Mouse (Mus musculus) heart, postnatal 14 days (tissue): ENCODE data around the gene Mb. TPM values are rescaled to one million over a fixed set of nuclear protein-coding genes. Genes with fewer than 3 reads are reported as not detected.
A peak's percentile ranks its signal among the peaks of the same experiment; 100 is the strongest.

Source experiments
- DNase-seq, 2 experiments: peaks; one replicate each; pipeline ENCODE4 v3.0.0; 2021 to 2022
- intact Hi-C: fragments of 180-260 bp; cut with DNase I; formaldehyde crosslinking; loops from one replicate; pipeline ENCODE4 v1.15.1; 2025
- long read RNA-seq, 2 experiments: library from polyadenylated mRNA; stranded (forward); transcript quantifications; one replicate each; pipeline ENCODE4 v2.0.0; 2021
- total RNA-seq, 2 experiments: library from RNA; stranded (reverse); gene quantifications; 2 replicates each; pipeline ENCODE4 v1.2.3; 2021

Mb gene
- total RNA-seq = over 10,000 TPM; 12,884 to 13,789 TPM
- long read RNA-seq, experiment 1, transcript Mb-201 (4 exons, 550 nt) = minor isoform, 16 of 2,732 reads
- long read RNA-seq, experiment 1, transcript Mb-206 (3 exons, 765 nt) = minor isoform, 10 of 2,732 reads
- long read RNA-seq, experiment 1, transcript Mb-203 (3 exons, 1,104 nt) = major isoform, 1,980 of 2,732 reads
- long read RNA-seq, experiment 1, partial matches to known transcripts = 722 of 2,732 reads
- long read RNA-seq, experiment 1, other reads (novel, unspliced or antisense) = 4 of 2,732 reads
- long read RNA-seq, experiment 2, transcript Mb-203 (3 exons, 1,104 nt) = major isoform, 1,290 of 2,073 reads
- long read RNA-seq, experiment 2, transcript Mb-201 (4 exons, 550 nt) = minor isoform, 23 of 2,073 reads
- long read RNA-seq, experiment 2, partial matches to known transcripts = 45 of 2,073 reads
- long read RNA-seq, experiment 2, other reads (novel, unspliced or antisense) = 711 of 2,073 reads

DNA sequence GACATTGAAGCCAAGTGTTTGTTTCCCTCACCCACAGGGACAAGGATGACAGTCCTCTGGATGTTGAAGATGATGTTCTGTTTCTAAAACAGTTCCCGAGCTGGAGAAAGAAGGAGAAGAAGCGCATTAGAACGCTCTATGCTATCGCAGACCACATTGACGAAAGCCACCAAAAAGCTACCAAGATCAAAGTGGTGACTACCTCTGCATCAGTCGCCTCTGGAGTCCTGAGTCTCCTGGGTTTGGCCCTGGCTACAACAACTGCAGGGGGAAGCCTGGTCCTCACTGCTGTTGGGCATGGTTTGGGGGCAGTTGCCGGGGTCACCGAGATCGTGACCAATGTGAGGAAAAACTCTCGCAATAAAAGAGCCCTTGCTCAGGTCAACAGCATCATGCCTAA is at the start of gene Mb:
TSS of gene Mb (minus strand) at position 101 of the 400 bp plus-strand sequence.
- intact Hi-C loops = no loop called here
- no peak for DNase-seq

DNA sequence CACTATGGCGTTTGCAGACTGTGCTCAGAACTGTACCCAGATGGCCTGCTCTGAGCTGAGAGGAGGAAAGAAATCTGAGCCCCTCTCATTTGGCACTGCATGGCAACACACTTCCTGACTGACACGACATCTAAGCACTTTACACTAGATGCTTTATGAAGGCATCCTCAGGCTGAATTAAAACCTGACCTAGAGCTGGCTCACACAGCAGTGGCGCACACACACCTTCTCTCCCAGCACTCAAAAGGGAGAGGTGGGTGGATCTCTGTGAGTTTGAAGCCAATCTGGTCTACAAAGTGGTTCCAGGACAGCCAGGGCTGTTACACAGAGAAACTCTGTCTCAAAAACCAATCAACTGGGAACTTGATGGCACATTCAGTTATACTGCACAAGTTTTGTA is 49.3 kb upstream of the Mb start:
- DNase-seq = no peak
- intact Hi-C loops = no loop called here

DNA sequence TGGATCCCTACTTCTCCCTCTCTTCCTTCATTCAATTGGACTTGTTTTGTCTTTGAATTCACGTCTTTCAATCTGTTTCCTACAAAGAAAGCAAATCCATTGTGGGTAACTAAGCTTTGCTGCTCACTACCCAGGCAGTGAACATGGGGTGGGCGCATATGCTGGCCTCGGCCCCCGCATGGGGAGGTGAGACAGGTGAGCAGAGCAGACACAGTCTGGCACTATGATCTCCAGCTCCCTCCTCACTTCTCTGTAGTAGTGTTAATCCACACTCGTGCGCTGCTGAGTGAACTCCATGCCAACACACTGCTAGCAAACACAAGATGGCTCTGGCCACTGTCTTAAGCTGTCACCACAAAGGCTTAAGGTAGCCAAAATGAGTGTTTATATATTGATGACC is 46.9 kb upstream of the Mb start:
- intact Hi-C loops = no loop called here
- no peak for DNase-seq

DNA sequence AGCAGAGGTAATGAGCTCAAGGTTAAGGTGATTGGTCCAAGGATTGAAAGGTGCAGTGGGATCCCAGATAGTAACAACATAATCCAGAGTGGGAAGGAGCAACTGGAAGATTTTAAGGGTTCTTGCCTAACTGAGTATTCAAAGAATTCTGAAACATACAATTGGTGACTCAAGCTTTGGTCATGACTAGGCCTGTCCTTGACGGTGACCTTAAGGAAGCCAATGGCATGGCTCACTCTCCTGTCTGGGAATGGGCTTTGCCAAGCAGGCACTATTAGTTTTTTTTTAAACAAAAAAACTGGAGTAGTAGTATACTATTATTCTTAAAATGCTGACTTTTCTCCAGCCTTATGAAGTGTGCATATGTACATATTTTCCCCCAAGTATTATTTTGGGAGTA is 44.7 kb upstream of the Mb start:
- no peak for DNase-seq
- intact Hi-C loops = no loop called here

DNA sequence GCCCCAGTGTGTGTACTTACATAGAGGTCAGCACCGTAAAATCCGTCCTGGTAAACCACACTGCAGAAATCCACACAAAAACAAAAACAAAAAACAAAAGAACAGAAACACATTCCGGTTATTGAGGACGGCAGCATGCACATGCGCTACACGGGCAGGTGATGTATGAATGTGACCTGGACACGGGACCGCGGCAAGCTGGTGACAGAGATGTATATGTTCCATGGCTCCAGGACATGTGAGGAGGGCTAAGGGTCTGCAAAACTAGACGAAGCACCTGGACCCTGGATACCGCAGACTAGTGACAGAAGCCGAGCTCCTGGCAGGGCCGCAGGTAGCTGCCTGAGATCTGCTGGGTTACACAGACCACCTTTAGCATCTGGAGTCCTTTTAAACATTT is 44.0 kb upstream of the Mb start:
- intact Hi-C loops = no loop called here
- DNase-seq = no peak

DNA sequence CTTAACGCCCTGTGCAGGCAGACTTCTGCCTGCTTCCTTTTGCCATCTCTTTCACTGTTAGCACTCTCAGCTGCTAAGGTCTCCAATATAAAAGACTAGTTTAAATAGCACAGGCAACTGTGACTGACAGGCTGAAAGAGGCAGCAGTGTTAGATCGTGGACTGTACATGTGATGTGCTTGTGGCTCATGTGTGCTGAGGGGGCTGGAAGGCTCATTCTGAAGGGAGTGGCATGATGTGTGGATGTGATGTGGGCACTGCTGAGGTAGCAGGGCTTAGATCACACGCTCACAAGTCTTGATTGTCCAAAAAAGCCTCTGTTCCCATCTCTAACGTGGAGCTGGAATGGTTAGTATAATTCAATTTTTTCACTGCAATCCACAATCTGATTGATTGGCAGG is 40.9 kb upstream of the Mb start:
- no peak for DNase-seq

DNA sequence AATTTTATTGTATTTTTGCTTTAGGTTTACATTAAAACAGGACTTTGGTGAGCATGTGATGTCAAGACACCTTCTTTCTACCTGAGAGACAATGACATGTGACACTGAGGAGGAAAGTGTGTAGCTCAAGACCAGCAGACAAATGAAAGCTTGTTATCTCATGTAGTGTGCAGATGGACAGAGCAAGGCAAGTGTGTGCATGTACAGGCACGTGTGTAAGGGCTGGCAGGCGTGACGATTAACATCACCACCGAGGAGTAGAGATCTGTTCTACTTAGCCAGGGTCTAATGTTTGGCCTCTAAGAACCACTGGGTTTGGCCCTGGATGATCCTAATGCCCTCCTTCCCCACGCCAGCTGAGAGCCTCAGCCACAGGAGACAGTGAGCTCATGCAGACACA is 40.1 kb upstream of the Mb start:
- intact Hi-C loops = no loop called here
- no peak for DNase-seq

More for the DNA sequence above, 40.9 kb upstream of the Mb start:
- intact Hi-C loops = no loop called here

DNA sequence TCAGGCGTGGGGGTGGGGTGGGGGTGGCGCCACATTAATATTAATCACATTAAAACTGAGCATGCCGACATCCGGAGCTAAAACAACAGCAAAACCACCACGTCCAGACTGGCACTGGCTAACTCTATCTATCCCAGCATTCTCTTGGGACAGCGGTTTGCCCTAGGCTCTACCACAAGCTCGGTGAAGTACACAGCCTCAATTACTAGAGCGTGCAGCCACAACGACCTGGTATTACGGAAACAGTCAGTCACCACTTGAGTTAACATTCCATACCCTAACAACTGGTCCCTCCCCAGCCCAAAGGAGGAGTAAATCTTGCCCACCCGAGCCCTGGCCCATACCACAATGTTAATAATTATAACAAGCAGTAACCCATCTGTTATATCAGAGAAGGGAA is 38.8 kb upstream of the Mb start:
- intact Hi-C loops = no loop called here
- no peak for DNase-seq

DNA sequence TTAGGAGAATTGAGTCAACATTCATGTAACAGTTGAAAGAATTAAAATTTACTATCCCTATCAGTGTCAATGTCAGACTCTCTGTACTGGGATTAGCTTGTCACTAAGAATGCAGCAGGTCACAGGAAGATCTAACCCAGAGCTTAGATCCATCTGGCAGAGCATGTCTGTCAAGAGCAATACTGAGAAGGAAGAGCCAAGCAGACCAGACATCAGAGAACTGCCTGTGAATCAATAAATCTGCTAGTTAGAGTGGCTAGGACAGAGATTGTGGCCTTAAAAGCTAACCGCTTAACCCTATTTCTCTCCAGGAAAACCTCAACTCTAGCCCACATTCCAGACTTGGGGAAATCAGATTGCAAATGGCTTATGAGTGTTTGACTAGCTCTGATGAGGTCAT is 36.0 kb upstream of the Mb start:
- intact Hi-C loops = no loop called here
- DNase-seq = no peak

DNA sequence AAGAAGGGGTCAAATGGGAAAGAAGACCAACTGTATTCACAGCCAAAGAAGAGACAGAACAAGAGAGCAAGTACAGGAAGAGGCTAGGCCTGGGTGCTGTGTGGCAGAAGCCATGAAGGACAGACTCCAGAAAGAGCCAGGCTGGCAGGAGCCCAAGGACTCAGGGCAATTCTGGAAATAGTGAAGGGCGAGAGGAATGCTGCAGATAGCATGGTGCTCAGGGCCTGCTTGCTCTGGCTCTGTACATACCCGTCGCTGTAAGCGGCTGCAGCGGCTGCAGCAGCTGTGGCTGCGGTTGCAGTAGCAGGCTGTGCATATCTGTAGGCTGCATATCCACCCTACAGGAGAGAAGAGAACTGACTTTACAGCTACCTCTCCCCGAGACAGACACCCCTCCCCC is 35.3 kb upstream of the Mb start:
- DNase-seq = peak; percentile 62 to 77
- intact Hi-C loops = no loop called here

DNA sequence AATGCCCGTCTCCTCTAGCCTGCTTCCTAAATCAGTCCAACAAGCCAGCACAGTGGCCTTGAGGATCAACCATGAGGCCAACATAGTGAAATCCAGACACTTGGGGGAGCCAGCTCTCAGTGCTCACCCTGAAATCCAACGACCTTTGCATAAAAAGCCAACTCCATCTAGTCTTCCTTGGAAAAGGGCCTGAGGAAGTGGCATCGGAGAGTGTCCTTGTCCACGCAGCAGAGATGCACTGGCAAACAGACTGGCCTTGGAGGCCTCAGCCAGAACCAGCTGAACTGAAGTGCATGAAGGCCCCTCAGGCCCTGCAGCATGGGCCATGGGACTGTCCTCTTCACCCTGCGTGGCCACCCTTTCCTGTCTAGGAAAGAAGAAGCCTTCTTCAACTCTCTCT is 31.0 kb upstream of the Mb start:
- intact Hi-C loops = no loop called here

DNA sequence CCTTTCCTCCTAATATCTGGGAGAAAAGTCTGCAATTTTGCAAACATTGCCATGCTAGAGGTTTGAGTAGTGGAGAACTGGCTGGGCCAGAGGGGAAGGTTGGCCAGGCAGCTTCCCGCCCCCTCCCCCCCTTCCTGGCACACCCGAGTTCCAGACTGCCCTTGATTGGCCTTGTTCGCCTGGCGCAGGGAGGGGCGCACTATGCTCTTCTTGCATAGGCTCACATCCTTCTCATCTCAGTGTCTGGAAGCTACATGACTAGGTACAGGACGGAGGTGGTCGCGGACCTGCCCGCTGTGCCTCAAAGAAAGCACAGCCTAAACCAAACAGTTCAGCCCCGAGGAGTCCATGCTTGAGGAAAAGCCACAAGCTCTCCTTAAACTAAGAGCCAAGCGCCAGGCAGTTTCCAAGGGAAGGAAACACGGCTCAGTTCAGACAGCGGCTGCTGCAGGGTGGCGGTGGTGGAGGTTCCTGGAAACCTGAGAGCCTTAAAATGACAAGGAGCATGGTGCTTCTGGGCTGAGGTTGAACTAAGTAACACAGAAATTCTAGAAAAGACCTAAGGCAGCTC is 30.3 kb upstream of the Mb start:
- peak; percentile 15 to 37 for DNase-seq

More for the DNA sequence above, 31.0 kb upstream of the Mb start:
- DNase-seq = no peak

DNA sequence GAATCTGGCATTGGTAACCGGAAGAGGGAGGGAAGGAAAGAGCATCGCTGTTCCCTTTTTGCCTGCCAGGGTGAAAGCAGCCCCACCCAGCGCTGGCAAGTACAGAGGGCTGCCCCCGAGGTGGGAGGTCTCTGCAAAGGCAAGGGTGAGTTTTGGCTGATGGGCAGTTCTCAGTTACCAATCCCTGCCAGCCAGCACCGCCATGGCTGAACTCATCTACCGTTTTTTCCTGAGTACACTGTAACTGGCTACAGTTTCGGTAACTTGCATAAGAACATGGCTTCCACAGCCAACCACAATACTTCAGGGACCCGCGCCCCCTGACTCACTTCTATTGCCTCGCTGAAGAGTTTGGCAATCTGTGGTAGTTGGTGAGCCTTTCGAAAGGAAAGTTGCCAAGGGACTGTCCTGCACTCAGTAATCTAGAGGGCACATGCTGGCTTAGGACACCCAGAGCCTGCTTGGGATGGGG is 29.5 kb upstream of the Mb start:
- DNase-seq = peak; percentile 34 to 52
- intact Hi-C loops = loop anchor here (5.0 kb wide), 1 partner anchor 137 kb away; no protein-coding TSS in a partner anchor

More for the DNA sequence above, 30.3 kb upstream of the Mb start:
- intact Hi-C loops = no loop called here

DNA sequence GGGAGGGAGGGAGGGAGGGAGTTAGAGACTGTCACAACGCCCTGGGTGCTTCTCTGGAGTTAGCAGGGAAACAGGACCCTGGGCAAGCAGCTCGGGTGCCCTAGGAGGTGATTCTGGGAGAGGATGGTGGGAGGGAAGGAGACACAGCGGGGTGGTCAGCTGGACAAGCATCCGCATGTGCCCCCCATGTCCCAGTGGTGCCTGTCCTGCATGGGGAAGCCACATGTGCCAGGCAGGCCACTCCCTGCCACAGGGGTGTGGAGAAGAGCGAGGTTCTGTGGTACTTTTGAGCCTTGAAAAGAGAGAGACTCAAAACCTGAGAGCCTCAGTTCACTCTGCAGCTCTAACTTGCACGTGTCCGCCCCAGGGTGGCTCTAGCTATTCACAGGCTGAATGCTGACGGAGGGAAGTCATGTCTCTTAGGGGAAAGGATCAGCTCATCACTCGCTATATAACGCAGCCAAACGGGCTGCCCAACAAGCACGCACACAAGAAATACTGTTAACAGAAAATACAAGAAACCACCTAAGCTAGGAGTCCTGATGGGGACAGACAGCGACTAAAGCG is 28.9 kb upstream of the Mb start:
- intact Hi-C loops = loop anchor here (5.0 kb wide), 1 partner anchor 138 kb away; no protein-coding TSS in a partner anchor
- no peak for DNase-seq

DNA sequence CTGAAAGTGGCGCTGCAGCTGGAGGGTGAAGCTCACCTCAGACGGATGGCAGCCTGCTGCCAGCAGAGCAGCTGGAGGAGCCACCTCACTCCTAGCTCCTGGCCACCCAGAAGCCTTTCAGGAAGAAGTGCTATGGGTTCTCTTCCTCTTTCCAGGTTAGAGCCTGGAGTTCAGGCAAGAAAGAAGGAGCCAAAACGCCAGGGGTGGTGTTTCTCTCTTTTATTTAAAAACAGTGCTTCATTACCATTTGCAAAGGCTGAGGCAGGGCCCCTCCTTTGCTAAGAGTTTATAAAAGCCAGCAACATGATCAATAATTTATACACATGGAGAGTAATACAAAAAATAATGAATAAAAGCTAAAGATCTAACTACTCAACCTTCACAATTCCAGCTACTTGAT is 28.3 kb upstream of the Mb start:
- intact Hi-C loops = loop anchor here (5.0 kb wide), 1 partner anchor 139 kb away; no protein-coding TSS in a partner anchor
- DNase-seq = no peak

DNA sequence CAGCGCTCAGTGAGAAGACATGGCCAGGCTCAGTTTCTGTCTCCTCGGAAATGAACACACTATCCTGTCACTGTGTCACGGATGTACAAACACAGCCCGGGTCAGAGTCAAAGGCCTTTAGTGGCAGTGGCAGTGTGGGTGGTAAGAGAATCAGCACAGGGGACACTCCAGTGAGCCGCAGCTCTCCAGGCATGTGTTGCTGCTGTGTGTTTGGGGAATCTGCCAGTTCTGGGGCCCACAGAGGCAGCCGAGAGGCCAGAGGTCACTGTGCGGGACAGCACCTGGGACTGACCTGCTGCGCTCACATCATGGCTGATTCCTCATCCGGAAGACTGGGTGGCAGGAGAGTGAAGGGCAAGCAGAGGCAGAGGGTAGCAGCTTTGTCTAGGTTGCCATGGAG is 27.4 kb upstream of the Mb start:
- DNase-seq = no peak
- intact Hi-C loops = loop anchor here (5.0 kb wide), 1 partner anchor 139 kb away; no protein-coding TSS in a partner anchor

DNA sequence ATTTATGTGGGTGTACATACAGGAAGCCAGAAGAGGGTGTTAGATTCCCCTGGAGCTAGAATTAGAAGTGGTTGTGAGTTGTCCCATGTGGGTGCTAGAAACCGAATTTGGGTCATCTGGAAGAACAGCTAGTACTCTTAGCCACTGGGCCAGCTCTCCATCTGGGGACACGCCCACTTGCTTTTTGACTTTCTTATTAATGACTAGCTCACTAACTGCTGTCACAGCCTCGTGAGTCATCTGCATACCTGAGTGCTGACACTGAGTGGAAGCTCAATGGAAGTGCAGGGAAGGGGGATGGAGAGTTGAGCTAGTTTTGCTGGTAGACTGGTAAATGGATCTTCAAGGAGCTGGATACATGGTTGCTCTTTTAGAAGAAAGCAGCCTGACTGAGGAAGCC is 26.1 kb upstream of the Mb start:
- intact Hi-C loops = loop anchor here (5.0 kb wide), 1 partner anchor 141 kb away; no protein-coding TSS in a partner anchor
- DNase-seq = no peak

DNA sequence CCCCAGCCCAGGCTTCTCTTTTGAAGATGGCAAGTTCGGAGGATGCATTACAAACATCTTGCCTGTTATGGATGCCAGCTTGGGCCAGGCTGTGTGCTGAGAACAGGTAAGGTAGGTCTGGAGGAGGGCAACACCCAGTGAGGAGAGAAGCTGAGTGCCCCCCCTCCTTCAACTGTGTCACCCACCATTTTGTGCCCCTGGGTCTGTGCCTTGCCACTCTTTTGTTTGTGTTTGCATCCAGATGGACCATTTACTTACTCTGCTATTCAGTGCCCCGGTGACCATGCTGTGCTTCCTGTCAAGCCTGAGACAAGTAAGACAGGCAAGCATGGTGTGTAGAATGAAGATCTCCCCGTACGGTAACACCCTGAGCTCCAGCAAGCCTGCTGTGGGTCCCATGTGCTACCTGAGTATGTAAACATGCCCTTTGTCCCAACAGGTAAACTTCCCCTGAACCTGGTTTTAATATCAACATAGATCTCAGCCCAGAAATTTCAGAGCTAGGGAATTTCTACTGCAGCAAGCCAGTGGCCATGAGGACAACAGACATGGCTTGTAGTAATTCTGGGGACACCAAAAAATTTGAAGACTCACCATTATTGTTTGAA is 22.2 kb upstream of the Mb start:
- no peak for DNase-seq
- intact Hi-C loops = no loop called here

DNA sequence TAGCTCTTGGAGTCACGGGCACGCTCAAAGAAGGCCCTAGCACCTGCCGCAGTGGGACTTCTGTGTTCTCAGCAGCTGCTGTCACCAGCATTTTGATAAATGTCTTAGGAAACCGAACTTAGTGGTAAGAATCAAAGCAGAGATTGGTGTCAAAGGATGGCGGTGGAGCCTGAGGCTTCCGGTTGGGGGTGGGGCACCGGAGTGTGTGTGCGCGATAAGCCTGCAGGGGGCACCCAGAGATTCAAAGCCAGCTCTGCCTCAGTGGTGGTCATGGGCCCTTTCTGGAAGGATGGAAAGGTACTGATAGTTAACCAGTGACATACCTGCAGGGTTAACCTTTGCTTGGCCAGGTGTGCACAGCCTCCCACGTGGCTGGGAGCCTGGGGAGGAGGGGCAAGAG is 21.0 kb upstream of the Mb start:
- intact Hi-C loops = no loop called here
- DNase-seq = peak in 1 of 2 experiments; percentile 37

DNA sequence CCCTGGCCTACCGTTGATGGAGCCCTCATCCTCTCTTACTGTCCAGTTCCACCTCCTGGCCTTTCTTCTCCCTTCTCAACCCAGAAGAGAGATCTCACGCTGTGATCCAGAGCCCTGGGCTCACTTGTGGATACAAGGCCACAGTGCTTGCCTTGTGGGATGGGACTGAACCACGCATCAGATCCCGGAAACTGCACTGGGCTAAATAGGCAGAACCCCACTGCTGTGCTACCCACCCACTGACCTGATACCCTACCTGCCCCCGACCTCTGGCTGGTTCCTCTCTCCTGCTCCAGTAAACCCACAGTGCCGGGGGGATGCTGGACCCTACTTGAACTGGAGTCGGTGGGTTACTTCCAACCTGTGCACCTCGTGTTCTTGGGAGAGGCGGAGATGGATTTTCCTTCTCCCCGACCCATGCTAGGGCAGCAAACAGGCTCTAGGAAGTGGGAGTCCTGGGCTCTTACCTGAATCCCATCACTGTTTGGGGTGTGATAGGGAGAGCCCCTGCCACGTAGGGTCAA is 20.3 kb upstream of the Mb start:
- no peak for DNase-seq
- intact Hi-C loops = no loop called here

DNA sequence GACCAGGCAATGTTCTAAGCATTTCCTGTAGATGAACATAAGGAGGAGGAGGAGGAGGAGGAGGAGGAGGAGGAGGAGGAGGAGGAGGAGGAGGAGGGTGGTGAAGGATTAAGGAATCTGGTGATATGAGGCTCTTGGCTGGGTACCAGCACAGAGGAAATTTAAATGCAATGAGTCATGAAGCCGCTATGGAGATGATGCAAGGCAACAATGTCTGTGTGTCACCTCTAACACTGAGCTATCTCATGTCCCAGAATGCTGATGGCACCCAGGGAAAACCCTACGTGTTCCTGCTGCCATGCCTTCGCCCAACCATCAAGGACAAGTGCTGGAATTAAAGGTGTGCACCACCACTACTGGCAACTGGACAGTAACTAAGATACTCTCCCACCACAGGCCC is 18.5 kb upstream of the Mb start:
- no peak for DNase-seq
- intact Hi-C loops = loop anchor here (5.0 kb wide), 1 partner anchor 92 kb away; no protein-coding TSS in a partner anchor
